Mouse (Mus musculus) heart, postnatal 0 days (tissue): ENCODE results near the gene Med21.

Experiments used
- CTCF ChIP-seq: IDR thresholded peaks from 2 replicates; pipeline ENCODE4 v1.5.1; 2016; ENCODE audit warnings: antibody characterized with exemption, control low read depth, low read depth
- EP300 ChIP-seq: IDR thresholded peaks from 2 replicates; pipeline ENCODE4 v1.6.1; 2016; ENCODE audit warnings: antibody characterized with exemption, low read depth

DNA sequence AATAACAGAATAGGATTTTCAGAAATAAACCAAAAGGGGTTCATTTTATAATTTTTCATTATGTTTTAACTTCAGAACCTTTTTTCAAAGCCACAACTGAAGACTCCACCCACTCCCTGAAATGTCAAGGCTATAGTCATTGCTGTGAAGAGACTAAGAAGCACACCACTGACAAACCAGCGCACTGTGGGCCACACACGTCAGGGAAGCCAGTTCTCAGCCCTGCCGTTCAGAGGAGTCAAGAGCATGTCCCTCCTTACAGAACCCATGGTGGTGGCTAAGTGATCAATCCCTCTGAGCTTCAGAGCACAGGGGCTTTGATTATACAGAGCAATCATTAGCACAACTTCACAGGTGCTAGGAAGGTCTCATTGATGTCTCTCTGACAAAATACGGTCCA lies 39.7 kb upstream of the Med21 start:
- TF ChIP-seq CTCF (no peak), EP300 (no peak)
